Mouse (Mus musculus): ENCODE results near the gene Cbl.

Gene Cbl

GRCm38 (mm10) chr9:44106182-44106581 lies 127.7 kb downstream of the Cbl start:
- DNase-seq (ENCODE audit: low read depth, low spot score), result no peak

GRCm38 (mm10) chr9:44105781-44106180 lies 128.1 kb downstream of the Cbl start:
- DNase-seq (ENCODE audit: low read depth, low spot score), result no peak

- DNase-seq (ENCODE audit: low read depth, low spot score), result no peak
Observed at GRCm38 (mm10) chr9:44104881-44105280, 129.0 kb downstream of the Cbl start.

GRCm38 (mm10) chr9:44101490-44101889 lies 132.4 kb downstream of the Cbl start, which contains the start of gene Mfrp:
Mfrp (plus strand) TSS chr9:44101729.
- no peak for DNase-seq (ENCODE audit: low read depth, low spot score)

- DNase-seq (ENCODE audit: low read depth, low spot score), result no peak
Observed at GRCm38 (mm10) chr9:44096536-44096935, 137.3 kb downstream of the Cbl start.

GRCm38 (mm10) chr9:44095781-44096180 lies 138.1 kb downstream of the Cbl start:
- DNase-seq (ENCODE audit: low read depth, low spot score), result no peak

GRCm38 (mm10) chr9:44094737-44095136 lies 139.1 kb downstream of the Cbl start:
- no peak for DNase-seq (ENCODE audit: low read depth, low spot score)

GRCm38 (mm10) chr9:44093612-44094503 lies 140.0 kb downstream of the Cbl start:
- DNase-seq (ENCODE audit: low read depth, low spot score), result no peak

Measured in brain, embryonic 18.5 days (tissue).